Mouse (Mus musculus) ES-Bruce4 (cell line): ENCODE results near the gene St6galnac3.

Experiments used
- CTCF ChIP-seq: IDR thresholded peaks from one replicate; pipeline ENCODE4 v1.8.1; 2011; ENCODE audit warnings: low read depth, low read length
- EP300 ChIP-seq: IDR thresholded peaks from 2 replicates; pipeline ENCODE4 v1.6.1; 2011; ENCODE audit warnings: low read depth, low read length; ENCODE audit not compliant: insufficient read depth
- POLR2A ChIP-seq: IDR thresholded peaks from one replicate; pipeline ENCODE4 v1.8.1; 2011; ENCODE audit warnings: low read length; ENCODE audit not compliant: insufficient read depth

DNA sequence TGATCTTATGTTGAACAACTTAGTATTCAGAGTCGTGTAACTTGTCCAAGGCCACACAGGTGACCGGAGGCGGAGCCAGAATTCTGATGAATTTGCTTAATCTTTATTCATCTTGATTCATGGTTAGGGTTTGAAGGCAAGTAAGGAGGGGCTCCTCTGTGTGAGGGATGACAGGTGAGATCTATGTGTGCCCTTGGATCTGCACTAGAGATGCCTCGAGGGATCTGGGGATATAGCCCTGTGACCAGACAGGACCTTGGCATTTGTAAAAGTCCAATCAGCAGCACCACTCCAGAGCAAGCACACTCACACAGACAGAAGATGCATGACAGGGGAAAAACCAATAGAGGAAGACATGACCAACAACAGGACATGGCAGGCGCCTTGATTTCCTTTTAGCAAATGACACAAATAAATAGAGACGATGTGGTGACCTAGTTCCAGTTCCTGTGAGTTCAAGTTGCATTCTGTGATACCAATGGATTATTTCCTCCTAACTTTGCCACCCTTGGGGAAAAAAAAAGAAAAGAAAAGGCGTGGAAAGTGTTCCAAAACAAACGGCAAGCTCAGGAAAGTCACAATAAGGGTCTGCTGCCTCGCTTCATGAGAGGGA, 1.4 kb downstream of the St6galnac3 start:
- TF ChIP-seq POLR2A (no peak), CTCF (no peak), EP300 (no peak)
